Mouse (Mus musculus) testis, adult 2 months (tissue): ENCODE results near the gene Wnt16. TPM values are rescaled to one million over a fixed set of nuclear protein-coding genes. Genes with fewer than 3 reads are reported as not detected.
"Not testable (repeated sequence)": the region's sequence is repeated elsewhere in the genome, so short reads cannot be mapped to it uniquely, and the experiment has no call there.

ENCODE experiments used
- H3K27ac ChIP-seq: fragments of 200-500 bp; 2 replicates; pipeline ENCODE4 v1.5.1; 2012; ENCODE audit warnings: low read depth, low read length; ENCODE audit not compliant: control insufficient read depth, insufficient read depth
- H3K27me3 ChIP-seq: fragments of 200-500 bp; 2 replicates; pipeline ENCODE4 v1.6.1; 2012; ENCODE audit warnings: mild to moderate bottlenecking, low read length, moderate library complexity; ENCODE audit not compliant: control insufficient read depth, insufficient read depth
- H3K36me3 ChIP-seq: fragments of 200-500 bp; 2 replicates; pipeline ENCODE4 v1.6.1; 2012; ENCODE audit warnings: mild to moderate bottlenecking, low read length; ENCODE audit not compliant: control insufficient read depth, insufficient read depth
- H3K4me1 ChIP-seq: fragments of 200-500 bp; 2 replicates; pipeline ENCODE4 v1.6.1; 2012; ENCODE audit warnings: low read length; ENCODE audit not compliant: control insufficient read depth, insufficient read depth
- H3K4me3 ChIP-seq: fragments of 200-500 bp; 2 replicates; pipeline ENCODE4 v1.5.1; 2012; ENCODE audit warnings: low read depth, mild to moderate bottlenecking, low read length, moderate library complexity, mixed read lengths; ENCODE audit not compliant: control insufficient read depth
- CTCF ChIP-seq: fragments of 200-500 bp; IDR thresholded peaks from 2 replicates; pipeline ENCODE4 v1.5.1; 2012; ENCODE audit warnings: low read depth, mild to moderate bottlenecking, inconsistent platforms, low read length, moderate library complexity; ENCODE audit not compliant: control insufficient read depth, insufficient read depth, insufficient replicate concordance
- POLR2A ChIP-seq: fragments of 200-500 bp; IDR thresholded peaks from 2 replicates; pipeline ENCODE4 v1.6.1; 2012; ENCODE audit warnings: low read depth, mild to moderate bottlenecking, inconsistent platforms, low read length, moderate library complexity; ENCODE audit not compliant: control insufficient read depth
- polyA plus RNA-seq: library from polyadenylated mRNA; depleted of rRNA; stranded (reverse); fragments of >200 nt; gene quantifications from 2 replicates; pipeline ENCODE4 v1.2.3, GENCODE M21; 2012; rRNA removed

Gene Wnt16
- polyA plus RNA-seq, result 0.08 TPM in 1 of 2 replicates, not detected in the other

DNA sequence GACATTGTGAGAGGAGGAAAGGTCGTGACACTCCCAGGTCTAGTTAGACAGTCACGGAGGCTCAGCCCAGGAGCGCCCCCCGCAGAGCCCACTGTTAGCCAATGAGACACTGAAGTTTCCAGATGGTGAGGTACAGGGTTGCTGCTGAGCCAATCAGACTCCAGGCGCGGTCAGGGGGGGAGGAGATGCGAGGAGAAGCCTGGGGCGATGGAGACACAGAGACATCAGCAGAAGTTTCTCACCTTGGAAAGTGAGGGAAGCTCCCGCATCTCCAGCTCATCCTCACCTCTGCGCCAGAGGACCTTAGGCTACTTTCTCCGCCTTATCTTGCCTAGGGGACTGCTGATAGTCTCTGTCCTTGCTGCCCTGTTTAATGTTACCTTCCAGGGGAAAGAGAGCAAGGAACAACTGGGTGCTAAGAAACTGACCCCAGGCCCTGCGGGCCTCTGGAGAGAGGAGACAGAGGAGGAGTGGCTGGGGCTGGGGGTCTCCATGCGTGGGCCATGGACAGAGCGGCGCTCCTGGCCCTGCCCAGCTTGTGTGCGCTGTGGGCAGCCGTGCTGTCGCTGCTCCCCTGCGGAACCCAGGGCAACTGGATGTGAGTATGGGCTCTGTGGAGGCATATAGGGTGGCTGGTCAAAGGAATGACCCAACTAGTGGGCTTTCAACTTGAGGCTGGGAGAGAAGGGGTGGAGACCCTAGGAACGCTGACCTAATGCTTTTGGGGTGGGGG lies at the start of gene Wnt16:
Gene Wnt16, plus strand, starts transcription at position 224 of the 733 bp plus-strand sequence.
- no peak for TF ChIP-seq POLR2A
- no peak for TF ChIP-seq CTCF
- Histone ChIP-seq H3K4me1 (peaks cover 13% of the 10 kb centered on the region), H3K4me3 (no peak within 1 kb of the TSS), H3K27me3 (no peaks in the 10 kb centered on the region), H3K27ac (no peak within 1 kb of the TSS), H3K36me3 (no peaks in the 10 kb centered on the region)

DNA sequence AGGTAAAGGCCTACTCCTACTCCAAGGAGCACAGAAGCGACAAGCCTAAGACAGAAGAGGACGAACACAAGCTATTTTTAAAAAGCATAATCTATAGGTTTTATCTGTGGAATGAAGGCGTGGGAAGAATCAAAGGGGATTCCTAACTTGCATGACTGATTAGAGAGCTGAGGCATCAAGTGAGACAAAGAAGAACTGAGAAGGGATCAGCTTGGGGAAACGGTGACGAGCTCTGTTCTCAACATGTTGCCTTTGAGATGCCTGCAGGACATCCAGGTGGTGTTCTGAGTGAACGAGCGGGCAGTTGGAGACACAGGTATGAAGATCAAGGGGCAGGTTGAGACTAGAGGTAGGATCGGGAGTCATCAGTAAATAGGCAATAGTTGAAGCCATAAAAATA lies 44.7 kb upstream of the Wnt16 start:
- no peaks in the 10 kb centered on the region for H3K4me1 ChIP-seq
- no peak for TF ChIP-seq CTCF
- H3K27me3 ChIP-seq, result no peaks in the 10 kb centered on the region
- H3K4me3 ChIP-seq, result no peak overlapping the region
- H3K36me3 ChIP-seq, result no peaks in the 10 kb centered on the region
- no peak overlapping the region for H3K27ac ChIP-seq

DNA sequence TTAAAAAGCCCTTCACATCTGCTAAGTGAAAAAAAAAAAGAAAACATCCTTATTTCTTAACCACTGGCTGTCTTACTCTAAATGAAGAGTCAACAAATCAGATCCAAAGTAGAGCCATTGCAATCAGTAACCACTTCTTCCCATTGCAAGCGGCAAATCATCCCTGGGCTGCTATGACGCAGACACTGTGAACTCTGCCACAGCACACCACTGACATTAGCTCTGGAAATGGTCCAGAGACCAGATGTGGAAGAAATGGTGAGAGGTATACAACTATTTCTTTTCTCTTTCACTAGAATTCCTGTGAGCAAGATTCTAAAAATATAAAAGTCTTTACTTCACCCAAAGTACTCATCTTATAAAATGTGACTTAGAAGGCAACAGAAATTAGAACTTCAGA lies 41.3 kb upstream of the Wnt16 start:
- no peaks in the 10 kb centered on the region for H3K27me3 ChIP-seq
- TF ChIP-seq POLR2A (no peak), CTCF (no peak)
- H3K4me1 ChIP-seq, result no peaks in the 10 kb centered on the region
- H3K4me3 ChIP-seq, result no peak overlapping the region
- no peak overlapping the region for H3K27ac ChIP-seq
- H3K36me3 ChIP-seq, result no peaks in the 10 kb centered on the region

DNA sequence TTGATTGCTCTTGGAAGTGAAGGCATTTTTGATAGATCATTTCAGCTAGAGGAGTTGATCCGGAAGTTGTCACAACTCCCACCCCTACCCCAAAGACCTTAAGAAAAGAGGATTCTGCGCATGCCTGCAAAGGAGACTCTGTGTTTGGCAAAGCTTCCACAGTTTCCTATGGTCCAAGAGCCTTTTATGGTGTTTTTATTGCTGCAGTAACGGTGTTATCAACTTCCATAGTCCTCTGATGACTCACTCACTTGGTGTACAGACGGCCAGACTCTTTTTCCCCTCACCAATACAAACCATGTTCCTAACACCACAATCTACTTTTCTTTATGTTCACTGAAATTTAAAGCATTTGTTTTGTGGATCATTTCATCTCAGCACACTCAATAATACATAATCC lies 29.2 kb upstream of the Wnt16 start:
- no peak for TF ChIP-seq POLR2A

DNA sequence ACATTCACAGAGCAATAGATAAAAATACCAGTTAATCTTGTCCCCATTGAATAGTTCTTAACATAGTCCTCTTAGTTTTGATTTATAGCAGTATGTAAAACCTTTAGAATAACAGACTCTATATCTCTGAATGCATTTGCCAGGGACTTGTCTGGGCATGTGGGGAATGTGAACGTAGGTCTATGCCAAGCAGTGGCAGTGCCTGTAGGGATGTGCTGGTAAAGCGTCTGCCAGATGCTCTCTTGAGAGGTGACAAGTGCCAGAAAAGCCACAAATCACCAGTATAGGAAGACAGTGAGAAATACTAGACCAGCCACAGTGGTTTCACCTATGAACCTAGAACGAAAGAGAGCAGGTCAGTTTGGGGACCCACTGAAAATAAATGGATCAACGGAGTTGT lies 25.5 kb upstream of the Wnt16 start:
- Histone ChIP-seq H3K36me3 (no peaks in the 10 kb centered on the region), H3K27me3 (no peaks in the 10 kb centered on the region), H3K4me3 (no peak overlapping the region), H3K4me1 (no peaks in the 10 kb centered on the region), H3K27ac (no peak overlapping the region)
- no peak for TF ChIP-seq POLR2A
- TF ChIP-seq CTCF, result no peak

More for the DNA sequence above, 29.2 kb upstream of the Wnt16 start:
- Histone ChIP-seq H3K4me3 (no peak overlapping the region), H3K36me3 (no peaks in the 10 kb centered on the region), H3K4me1 (peaks cover 3% of the 10 kb centered on the region; the same call in 1 of the 2 replicates), H3K27me3 (no peaks in the 10 kb centered on the region), H3K27ac (no peak overlapping the region)

DNA sequence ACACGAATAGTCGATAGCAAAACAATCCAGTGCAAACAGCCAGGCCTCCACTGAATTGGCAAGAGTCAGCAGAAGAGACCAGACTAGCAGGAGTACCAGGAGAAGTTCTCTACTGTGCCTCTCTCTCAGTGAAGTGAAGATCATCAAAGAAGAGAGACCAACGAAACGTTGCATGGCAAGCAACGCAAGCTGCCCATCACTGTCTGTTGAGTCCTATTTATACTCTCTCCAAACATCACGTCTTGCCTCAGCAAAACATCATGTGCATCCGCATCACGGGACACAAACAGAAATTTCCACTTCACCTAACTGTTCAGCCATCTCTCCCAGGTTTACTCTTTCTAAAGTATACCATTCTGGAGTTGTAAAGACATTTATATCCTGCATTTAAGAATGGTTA lies 23.9 kb upstream of the Wnt16 start:
- not testable (repeated sequence) for H3K4me1 ChIP-seq, H3K4me3 ChIP-seq, H3K27ac ChIP-seq, H3K36me3 ChIP-seq, H3K27me3 ChIP-seq

DNA sequence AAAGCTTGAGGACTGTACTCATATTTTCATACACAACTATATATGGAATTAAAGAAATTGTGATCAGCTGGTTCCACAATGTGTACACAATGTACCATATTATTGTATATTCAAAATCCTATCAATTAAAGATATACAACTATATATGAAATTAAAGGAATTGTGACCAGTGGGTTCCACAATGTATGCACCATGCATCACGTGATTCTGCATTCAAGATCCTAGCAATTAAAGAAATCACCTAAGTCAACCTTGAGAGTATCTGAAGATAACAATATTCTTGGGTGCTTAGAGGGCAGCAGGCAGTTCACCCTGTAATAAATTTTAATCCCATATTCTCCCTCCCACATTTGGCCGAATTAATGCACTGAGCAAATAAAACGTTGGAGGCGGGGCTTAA lies 22.0 kb upstream of the Wnt16 start:
- no peak for TF ChIP-seq CTCF
- TF ChIP-seq POLR2A, result no peak
- Histone ChIP-seq H3K36me3 (no peaks in the 10 kb centered on the region), H3K27me3 (no peaks in the 10 kb centered on the region), H3K4me1 (no peaks in the 10 kb centered on the region), H3K4me3 (no peak overlapping the region), H3K27ac (no peak overlapping the region)
